Mouse (Mus musculus) ovary, postnatal 36 days (tissue): ENCODE data around the gene Apoc2.
"Not testable (repeated sequence)": the region's sequence is repeated elsewhere in the genome, so short reads cannot be mapped to it uniquely, and the experiment has no call there.

Experiments
- DNase-seq: peaks from one replicate; pipeline ENCODE4 v3.0.0; 2022; ENCODE audit warnings: low spot score, mixed read lengths

Gene Apoc2

DNA sequence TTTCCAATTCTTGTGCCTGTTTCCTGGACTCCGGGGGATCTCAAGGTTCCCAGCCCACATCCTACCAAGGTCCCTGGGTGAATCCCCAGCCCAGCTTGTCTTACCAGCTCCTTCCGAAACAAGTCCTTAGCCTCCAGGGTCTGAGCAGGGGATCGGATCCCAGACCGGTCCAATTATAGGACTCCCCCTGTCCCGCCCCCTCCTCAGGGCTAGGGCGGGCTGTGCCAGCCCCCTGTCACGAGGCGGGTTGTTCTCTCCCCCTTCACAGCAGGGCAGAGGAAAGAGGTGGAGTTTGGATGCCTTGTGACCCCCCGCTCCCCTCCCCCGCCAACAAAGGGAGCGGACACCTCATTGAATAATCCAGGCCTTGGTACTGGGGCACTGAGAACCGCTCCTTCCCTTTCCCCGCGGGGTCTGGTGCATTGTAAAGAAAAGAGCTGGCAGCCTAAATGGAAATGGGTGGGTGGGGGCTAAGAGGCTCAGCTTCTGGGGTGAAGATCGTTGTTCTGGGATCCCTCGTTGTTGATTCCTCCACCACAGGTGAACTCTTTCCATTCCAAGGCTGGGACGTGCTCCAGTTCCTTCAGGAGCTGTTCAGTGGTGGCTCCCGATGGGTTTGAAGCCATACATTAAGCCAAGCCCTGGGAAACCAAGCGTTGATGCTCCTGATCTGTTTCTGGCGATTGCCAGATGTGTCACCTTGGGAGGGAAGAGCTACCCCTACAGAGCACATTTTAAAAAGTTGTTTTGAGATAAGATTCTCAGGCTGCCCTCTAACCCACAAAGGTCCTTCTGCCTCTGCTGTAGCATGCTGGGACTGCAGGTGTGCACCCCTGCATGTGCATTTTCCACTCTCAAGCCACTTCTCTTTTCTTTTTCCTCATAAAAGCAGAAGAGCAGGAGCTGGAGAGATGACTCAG lies 21.4 kb upstream of the Apoc2 start, which contains the start of gene Apoe:
TSS of gene Apoe (minus strand) at position 282 of the 920 bp plus-strand sequence.
- peak; percentile 68 for DNase-seq

DNA sequence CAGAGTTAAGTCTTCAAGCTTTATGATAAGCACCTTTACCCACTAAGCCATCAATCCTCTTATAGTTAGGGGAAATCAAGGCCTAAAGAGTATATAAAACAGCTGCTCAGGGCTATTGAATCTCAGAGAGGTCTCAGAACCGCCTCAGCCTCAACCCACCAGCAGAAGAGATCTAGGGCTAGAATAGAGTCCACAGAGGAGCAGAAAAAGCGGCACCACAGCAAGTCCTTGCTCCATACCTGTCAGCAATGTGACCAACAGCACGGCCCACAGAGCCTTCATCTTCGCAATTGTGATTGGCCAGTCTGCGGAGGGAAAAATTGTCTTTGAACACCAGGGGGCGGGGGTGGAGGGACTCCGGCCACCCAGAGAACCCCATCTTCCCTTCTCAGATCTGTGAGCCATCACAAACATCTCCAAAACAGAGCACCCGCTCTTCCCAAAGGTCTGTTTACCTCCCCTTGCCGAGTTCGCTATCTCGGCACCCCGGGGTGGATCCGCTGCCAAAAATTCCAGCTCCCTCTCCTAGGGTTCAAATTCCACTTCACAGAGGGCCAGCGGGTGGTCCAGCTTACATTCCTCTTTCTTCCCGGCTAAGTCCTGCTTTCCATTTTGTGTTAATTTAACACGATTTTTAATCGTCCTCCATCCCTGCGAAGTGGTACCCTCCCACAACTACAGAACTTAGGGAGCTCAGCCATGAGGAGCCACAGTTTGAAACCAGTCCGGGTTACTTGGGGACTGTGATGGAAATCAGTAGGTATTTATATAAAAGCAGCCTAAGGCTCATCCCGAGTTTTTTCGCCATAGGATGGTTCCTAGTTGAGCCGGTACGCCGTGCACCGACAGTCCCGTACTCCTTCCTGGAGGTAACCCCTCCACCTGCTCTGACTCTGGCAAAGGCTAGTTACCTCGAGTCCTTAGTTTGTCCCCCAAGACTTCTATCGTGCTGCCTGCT lies 20.5 kb upstream of the Apoc2 start:
- DNase-seq = peak; percentile 39

DNA sequence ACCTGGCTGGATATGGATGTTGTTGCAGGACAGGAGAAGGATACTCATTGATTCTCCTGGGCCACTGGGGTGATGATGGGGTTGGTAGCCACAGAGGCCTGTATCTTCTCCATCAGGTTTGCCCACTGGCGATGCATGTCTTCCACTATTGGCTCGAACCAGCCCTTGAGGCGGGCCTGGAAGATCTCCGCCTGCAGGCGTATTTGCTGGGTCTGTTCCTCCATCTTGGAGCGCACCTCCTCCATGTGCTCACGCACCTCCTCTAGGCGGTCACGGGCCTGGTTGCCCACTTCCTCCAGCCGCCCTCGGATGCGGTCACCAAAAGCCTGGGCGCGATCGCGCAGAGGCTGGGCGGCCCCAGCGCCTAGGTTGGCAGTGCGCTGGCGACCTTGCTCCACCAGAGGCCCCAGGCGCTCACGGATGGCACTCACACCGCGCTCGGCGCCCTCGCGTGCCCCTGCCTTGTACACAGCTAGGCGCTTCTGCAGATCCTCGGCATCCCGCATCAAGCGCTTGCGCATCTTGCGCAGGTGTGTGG lies 18.7 kb upstream of the Apoc2 start:
- no peak for DNase-seq

DNA sequence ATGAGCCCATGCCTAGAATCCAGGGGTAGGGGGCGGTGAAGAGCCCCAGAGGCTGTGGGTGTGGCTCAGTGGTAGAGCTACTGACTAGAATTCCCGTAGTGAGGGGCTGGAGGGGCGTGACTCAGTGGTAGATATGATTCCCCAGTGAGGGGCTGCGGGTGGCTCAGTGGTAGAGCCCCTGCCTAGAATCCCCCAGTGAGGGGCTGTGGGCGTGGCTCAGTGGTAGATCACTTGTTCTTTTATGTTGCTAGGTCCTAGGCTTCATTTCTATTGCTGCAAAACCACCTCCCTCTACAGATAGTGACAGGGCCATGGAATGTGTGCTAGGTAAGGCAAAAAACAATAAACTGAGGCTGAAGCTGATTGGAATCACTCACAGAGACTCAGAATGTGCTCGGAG lies 18.1 kb upstream of the Apoc2 start:
- no peak for DNase-seq

DNA sequence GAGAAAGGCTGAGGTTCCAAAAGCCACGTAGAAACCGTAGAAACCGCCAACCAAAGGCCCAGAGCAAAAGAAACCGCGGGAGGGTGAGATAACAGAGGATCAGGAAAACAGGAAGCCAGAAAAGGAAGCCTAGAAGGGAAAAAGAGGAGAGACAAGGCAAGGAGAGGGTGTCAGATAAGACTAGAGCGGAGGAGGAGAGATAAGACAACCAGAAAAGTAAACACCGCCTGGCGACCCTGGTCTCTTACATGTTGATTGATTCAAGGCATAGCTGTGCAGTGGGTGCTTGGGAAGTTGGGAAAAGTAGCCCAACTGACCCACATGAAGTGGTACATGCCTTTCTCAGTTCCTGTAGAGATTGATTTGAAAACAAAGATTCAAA lies 17.5 kb upstream of the Apoc2 start:
- DNase-seq = no peak

DNA sequence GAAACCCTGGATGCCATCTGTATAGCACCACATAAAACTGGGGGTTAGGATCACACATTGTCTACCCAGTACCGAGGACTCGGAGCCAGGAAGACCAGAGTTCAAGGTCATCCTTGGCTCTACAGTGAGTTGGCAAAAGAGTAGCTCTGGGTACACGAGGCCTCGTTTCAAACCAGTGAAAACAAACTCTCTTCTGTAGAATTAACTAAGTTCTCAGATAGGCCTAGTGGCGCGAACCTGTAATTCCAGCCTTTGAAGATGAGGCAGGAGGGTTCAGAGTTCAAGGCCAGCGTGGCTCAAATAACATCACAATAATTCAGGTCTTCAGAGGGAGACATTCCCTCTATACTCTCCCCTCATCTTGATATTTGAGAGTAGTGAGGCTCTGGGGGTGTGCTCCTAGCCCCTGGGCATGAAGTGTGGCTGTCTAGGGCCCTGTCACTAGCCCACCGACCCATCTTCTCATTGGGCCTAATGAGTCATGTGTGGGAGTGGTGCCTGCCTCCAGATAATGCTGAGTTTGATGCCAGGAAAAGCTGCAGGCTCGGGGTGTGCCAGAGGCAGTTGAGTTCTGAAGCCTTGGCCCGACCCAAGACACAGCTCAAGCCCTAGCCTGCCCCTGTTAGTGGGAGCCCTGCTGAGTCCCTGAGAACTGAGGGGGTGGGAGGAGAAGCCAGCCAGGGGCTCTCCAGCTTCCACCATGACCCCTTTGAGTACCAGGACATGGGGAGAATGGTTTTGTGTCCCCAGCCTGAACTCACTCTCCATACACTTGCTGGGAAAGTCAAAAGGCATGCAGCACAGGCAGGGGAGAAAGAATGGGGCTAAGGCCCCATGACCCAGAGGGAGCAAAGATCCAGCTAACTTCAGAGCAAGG lies 16.8 kb upstream of the Apoc2 start:
- DNase-seq = no peak

DNA sequence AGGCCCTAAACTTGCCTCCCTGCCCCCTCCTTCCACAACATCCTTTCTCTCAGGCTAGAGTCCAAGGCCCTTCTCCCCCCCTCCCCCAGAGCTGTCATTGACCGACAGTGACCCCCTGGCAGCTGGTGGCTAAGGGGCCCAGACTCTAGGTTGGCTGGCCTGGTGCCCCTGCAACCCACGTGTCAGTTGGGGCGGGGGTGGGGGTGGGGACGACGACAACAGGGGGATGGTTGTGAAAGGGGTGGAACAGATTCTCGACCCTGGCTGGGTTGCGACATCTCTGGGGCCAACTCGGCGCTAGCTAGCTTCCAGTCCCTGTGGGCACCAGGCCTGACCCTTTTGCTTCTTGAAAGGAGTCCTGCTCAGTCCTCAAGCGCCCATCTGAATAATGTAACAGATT lies 15.7 kb upstream of the Apoc2 start:
- DNase-seq = peak; percentile 54

DNA sequence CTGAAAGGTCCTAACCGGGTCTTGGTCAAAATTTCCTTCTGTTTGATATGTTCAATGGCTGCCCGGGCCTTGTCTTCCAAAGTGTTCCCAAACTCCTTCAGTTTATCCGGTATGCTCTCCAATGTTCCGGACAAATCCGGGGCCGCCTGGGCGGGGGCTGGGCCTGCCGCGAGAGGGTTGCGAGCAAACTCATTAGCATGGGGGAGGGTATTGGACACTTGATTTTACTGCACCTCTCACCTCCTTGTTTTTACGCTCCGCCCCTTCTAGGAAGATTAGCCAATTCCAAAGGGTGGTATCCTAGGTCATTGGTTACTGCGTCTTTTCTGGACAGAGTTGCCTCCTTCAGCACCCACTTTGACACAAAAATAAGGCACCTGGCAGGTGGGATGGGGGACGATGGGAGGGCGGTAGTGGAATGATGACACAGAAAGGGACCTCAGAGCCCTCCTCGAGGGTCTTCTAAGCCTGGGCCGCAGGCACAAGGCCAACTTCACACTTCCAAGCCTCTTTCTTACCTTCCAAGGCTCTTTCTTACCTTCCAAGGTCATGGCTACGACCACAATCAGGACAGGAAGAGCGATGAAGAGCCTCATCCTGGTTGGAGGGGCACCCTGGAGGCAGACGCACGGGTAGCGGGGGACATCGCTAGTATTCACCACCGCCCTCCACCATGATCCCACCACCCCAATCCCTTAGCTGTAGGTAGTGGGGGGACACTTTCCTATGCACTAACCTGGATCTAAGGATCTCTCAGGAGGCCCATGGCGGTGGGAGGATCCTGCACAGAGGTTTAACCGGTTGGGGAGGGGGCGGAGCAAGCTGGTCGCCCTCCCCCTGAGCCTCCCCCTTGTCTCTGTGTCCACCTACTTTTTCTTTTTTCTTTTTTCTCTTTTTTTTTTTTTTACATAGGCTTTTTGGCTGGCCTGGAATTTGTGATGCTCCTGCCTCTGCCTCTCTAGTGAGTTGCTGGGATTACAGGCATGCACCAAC lies 14.4 kb upstream of the Apoc2 start, which contains the start of gene Apoc1:
TSS of gene Apoc1 (minus strand) at position 788 of the 993 bp plus-strand sequence.
- DNase-seq = peak; percentile 44

DNA sequence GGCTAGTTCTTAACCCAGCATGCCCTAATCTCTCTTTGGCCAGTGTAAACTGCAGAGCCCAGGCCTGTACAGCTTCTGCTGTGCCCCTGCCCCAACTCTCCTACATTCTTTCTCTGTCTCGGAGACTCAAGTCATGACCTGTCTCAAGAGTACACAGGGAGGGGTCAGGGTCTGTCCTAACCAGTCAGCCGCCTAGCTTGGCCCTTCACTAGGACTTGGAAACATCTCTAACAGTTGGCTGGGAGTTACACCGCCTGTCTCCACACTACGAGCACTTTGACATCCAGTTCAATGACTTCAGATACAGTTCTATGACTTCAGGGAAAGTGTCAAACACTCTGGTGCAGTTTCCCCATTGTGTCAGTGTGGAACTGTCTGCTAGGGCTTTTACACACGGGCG lies 13.7 kb upstream of the Apoc2 start:
- DNase-seq = no peak

DNA sequence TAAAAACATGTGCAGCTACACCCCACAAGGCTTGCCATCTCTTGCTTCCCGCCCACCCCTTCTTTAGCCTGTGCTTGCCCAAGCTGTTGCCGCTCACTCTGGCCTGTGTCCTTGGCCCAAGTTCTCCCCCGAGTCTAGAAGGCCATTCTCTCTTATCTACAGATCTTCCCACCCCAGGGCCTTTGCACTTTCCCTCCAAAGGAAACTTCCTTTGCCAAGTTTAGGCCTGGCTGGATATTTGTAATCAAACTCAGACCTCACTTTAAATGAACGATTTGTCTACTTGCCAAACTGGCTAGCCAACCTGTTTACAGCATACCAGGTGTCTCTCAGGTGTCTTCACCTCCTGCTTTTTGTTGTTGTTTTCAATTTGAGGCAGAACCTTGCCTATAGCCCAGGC lies 13.1 kb upstream of the Apoc2 start:
- no peak for DNase-seq

DNA sequence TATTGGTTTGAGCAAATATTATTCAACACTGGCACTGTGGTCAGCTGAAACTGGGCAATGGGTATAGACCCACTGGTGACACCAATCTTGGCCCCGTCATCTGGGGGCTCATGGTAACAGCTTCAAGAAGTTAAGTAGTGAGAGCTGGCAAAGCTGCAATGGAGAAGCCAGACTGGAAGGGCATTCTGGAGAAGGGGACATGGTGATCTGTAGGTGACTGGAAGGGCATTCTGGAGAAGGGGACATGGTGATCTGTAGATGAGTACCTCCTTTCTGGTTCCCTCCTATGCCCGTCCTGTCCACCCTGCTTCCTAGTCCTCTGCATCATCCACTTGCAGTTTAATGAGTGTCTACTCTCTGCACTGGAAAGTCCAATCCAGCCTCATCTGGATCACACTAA lies 10.9 kb upstream of the Apoc2 start:
- no peak for DNase-seq

DNA sequence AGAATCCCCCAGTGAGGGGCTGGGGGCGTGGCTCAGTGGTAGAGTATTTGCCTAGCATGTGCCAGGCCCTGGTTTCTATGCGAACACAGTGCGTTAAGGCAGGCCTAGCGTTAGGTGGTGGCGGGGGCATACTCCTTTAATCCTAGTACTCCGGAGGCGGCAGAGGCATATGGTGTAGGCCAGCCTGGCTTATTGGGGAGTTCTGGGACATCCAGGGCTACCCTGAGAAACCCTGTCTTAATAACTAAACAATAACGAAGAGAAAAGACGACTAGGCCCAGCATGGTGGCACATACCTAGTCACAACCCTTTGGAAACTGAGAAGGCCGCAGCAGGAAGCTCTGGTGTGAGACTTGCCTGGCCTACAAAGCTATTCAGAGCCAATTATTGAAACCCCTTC lies 10.4 kb upstream of the Apoc2 start:
- DNase-seq = no peak

DNA sequence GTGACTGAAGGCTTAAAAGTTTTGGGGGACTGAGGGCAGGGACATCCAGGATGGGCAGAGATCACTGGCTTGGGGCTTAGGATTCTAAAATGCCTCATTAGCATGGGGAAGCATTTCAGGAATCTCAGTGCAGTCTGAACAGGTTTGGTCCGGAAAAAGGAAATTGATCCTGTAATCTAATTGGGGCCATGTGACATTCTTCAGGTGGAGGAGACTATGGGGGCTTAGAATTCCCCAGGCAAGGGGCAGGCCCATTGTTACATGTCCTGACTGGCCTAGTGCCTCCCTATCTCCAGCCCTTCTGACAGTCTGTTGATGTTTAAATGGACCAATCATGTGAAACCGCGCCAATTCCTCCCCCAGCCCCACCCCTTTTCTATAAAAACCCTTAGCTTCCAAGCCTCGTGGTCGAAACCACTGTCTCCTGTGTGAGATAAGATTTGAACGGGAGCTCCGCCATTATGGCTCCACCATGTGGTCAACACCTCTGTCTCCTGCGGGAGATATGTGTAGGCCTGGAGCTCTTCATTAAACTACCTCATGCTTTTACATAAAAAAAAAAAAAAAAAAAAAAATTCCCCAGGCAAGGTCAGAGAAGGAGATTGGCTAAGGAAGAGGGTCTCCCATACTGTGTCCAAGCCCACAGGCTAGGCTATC lies 9.3 kb upstream of the Apoc2 start:
- DNase-seq = not testable (repeated sequence)

DNA sequence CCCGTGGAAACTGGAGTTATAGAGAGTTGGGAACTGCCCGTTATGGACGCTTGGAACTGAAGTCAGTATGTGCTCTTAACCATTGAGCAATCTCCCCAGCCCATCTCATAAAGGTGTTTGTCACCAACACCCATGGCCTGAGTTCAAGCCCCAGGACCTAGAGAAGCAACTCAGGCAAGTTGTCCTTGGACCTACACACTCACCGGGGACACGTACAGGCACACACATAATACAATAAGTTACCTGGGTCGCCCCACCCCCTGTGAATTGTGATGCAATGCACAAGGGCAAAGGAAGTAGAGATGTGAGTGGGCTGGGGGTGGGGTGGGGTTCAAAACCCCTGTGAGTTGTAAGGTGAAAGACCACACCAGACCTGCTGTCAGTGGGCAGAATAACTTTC lies 8.8 kb upstream of the Apoc2 start:
- DNase-seq = no peak

DNA sequence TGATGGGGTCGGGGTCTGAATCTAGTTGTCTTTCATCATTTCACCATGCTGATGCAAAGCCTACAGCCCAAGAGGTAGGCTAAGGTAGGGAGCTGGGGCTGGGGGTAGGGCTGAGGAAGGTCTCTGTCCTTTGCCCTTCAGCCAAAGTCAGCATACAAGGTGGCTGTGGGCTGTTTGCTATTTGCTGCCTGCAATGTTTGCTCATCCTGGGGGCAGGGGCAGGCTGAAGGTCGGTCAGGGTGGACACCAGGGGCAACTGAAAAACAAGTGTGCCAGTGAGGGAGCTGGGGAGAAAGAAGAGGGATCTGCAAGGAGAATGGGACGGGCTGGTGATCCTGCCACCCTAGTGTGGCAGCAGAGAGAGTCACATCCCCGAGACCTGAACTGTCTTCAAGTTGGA lies 7.6 kb upstream of the Apoc2 start:
- no peak for DNase-seq

DNA sequence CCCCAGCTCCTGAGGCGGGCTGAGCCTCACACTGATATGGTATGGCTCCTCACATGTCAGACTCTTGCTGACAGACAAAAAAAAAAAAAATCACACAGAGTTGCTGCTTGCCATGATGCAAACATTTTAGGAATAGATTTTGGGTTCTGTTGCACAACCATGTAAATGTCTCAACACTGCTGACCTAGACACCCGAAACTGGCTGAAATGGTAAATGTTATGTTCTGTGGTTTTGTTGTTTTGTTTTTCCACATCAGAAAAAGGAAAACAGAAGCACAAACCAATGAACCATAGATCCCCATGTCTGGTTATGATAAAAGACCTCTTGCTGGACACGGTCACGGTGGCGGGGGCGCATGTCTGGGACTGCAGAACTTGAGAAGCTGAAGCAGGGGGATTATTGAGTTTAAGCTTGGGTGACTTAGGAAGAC lies 6.0 kb upstream of the Apoc2 start:
- no peak for DNase-seq

DNA sequence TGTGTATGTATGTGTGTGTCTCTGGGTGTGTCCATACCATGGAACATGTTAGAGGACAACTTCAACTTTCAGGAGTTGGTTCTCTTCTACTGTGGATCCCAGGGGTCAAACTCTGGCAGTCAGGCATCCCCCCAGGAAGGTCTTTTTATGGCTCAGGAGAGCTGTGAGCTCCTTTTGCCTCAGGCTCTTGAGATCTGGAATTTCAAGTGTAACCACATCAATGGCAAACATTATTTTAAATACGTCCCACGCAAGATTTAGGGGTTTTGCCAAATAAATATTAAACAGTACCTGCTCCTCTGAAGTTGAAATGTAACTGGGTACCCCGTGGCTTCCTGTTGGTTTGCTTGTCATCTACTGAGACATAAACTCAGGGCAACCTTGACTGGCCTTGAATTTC lies 5.2 kb upstream of the Apoc2 start:
- no peak for DNase-seq

DNA sequence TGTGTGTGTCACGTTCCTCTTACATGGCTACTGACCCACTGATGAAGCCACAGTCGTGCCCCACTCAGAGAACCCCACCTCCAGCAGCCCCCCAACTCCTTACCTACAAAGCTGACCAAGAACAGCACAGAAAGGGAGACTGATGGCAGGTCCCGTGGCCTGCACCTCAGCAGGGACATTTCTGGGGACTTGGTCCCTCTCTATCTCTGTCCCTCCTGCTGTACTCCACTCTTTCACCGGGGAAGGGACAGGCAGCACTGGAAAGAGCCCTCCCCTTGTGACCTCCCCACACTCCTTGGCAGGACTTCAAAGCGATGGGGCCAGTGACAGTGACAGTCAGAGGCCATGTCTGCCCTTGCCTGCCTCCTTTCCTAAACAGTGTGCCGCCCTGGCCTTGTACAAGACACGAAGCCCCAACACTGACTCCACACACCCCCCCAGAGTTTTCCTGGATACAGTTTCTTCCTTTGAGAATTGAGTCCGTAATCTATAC lies 3.5 kb upstream of the Apoc2 start, which contains the start of the genes Gm44805 and Apoc4:
TSS of gene Gm44805 (minus strand) at position 222 of the 493 bp plus-strand sequence.
TSS of gene Apoc4 (minus strand) at position 278 of the 493 bp plus-strand sequence.
- no peak for DNase-seq

DNA sequence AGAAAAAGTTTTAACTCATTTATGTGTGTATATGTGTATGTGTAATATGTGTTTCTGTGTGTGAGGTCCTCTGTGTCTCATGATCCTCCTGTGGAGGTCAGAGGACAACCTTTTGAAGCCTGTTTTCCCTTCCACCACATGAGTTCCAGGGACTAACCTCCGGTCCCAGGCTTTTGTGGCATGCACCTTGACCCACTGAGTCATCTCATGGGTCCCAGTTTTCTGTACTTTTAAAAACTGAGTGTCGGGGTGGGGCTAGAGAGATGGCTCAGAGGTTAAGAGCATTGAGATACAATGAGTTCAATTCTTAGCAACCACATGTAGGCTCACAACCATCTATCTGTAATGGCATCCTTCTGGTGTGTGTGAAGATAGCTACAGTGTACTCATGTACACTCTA lies 3.0 kb upstream of the Apoc2 start:
- DNase-seq = no peak
